Mouse (Mus musculus): ENCODE data around the gene Nr1d2. TPM values are rescaled to one million over a fixed set of nuclear protein-coding genes. Genes with fewer than 3 reads are reported as not detected.

Nr1d2 gene
- polyA plus RNA-seq (2014; fragmentation: Illumina TruSeq; extraction: RNeasy Lipid Tissue Mini Kit (QIAGEN cat#74804); ENCODE audit: low read depth, low replicate concordance): 75.1 TPM

DNA sequence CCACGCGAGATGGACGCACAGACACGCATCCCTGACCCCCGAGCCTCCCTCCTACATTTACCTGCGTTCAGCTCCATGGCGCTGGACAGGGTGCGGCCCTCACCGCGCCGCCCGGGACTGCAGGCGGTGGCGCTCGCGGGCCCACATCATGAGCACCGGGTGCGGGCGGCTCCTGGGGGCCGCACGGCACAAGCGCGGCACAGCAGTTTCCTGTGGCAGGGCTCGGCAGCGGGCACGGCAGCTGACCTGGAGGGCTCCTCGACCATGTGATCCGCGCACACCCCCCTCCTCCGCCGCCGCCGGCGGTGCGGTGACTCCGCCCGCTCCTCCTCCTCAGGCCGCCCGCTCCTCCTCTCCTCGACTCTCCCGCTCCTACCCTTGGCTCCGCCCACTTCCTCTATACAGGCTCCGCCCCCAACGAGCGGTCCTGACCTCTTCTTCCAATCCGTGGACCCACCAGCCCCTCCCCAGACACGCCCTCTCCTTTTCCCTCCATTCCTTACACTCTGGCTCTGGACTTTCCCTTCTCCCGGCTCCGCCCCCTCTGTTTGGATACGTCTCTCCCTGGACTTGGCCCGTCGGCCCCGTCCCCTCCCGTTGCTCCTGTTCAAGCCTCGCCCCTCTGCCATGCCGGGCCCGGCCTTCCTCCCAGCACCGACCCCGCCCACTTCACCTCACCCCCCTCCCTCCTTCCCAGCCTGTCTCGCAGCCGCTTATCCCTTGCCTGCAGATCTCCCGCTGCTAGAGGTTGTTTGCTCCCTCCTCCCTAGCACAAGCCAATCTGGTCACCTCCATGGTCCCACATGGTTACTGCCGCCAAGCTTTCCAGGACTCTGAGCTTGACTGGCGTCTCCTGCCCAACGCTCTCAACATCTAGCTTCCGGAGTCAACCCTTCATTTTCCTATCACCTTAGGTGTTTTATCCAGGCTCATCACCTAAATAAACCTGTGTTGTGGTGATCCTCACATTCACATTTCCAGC, at the start of gene Nr1d2:
Nr1d2 (minus strand) TSS at position 378 of the 982 bp plus-strand sequence.

DNA sequence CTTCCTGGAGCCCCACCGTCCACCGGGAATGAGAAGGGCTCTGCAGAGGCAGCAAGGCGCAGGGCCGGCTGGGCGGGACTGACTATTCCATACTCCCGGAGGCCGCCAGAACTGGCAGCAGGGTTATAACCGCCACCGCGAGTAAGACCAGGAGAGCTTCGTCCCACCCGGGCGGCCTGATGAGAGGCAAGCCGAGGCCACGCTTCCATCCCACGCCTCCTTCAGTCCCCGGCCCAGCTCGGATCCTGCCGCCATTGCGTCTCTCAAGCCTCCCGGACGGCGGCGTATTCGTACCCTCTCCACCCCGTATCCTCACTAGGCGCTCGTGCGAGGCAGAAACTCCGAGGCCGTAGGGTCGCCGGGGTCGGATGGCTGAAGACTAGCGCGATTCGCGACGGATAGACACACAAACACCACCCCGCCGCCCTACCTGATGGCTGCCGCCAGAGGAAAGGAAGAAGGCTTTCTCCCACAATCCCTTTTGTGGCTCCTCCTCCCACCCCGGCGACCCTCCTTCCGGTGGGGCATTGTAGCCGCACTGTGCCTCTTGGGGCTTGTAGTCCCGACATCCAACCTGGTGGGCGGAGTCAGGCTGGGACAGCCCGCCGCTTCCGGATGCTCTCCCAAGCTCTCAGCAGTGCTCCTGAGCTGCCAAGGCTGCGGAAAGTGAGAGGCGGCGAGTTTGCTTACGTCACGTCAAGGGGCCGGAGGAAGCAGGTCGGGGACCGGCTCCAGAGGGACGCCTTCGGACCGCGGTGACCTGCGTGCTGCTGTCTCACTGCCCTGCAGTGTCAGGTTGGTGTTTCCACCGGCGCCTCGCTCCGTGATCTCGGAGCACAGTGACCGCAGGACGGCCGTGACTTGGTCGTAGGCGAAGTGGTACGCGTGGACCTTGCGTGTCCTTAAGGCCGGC, 31.9 kb upstream of the Nr1d2 start, which contains the start of the genes Nkiras1 and Rpl15:
Nkiras1 (plus strand) TSS at position 608 of the 913 bp plus-strand sequence.
Rpl15 (minus strand) TSS at position 863 of the 913 bp plus-strand sequence.

Other genes starting within 250 kb of the Nr1d2 start
- gene Nkiras1, start 32.0 kb upstream of the Nr1d2 start, polyA plus RNA-seq (2014; fragmentation: Illumina TruSeq; extraction: RNeasy Lipid Tissue Mini Kit (QIAGEN cat#74804); ENCODE audit: low read depth, low replicate concordance): 30.9 TPM
- 203 TPM for gene Rpl15, start 32.3 kb upstream of the Nr1d2 start, polyA plus RNA-seq (2014; fragmentation: Illumina TruSeq; extraction: RNeasy Lipid Tissue Mini Kit (QIAGEN cat#74804); ENCODE audit: low read depth, low replicate concordance)
- 137 TPM for gene Ube2e1, start 92.7 kb upstream of the Nr1d2 start, polyA plus RNA-seq (2014; fragmentation: Illumina TruSeq; extraction: RNeasy Lipid Tissue Mini Kit (QIAGEN cat#74804); ENCODE audit: low read depth, low replicate concordance)